Mouse (Mus musculus): ENCODE data around the gene Cdhr4. TPM values are rescaled to one million over a fixed set of nuclear protein-coding genes. Genes with fewer than 3 reads are reported as not detected.

Cdhr4 gene
- polyA plus RNA-seq, 1 experiment from 2014 or later = 2.6 TPM

DNA sequence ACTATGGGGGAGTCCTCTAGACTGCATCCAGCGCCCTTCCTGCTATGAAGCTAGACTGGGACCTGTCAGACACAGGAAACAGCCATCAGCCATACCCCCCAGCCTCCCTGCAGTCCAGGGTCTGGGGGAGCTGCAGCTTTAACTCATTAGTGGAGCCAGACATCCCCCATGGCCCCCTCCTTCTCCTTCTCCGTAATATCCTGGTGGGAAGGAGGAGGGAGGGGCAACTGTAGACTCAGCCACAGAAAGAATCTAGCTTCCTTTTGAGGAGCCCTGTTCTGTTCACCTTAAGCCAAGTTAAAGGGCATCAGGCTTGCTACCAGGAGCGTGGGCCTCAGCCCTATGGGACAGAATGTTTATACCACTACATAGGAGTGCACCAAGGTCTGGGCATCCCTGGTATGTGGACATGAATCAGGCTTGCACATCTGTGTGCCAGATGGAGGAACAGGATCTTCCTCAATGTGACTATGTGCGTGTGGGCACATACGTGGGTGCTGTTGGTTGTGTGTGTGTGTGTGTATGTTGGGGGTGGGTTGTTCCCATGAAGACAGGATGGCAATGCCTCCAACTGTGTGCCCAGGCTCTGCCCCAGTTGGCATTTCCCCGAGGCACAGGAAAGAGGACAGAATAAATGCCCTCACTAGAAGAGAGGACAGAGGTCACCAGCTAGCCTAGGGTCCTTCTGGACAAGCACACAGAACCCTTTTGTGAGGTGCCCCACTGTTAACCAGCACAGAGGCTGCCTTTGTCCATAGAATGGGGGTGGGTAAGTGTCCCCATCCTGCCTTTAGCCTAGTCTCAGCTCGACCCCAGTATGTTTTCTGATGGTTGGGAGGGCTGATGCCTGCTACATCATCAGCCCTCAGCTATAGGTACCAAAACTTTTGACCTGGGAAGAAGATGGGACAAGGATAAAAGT lies 10.4 kb upstream of the Cdhr4 start:
- Histone ChIP-seq H3K4me3 (no peak overlapping the region), H3K9me3 (no peaks in the 10 kb centered on the region), H3K27me3 (peaks cover 32% of the 10 kb centered on the region), H3K4me1 (replicated peaks) (peaks cover 45% of the 10 kb centered on the region), H3K4me2 (peak overlapping the region; percentile 87), H3K9ac (peak overlapping the region; percentile 46; the same call in 1 of the 2 replicates), H3K27ac (peak overlapping the region; percentile 89), H3K36me3 (no peaks in the 10 kb centered on the region)
- WGBS = 60% methylated on average over 7 of the region's 7 CpGs
- no peak for ATAC-seq (ENCODE audit: low FRiP score)

DNA sequence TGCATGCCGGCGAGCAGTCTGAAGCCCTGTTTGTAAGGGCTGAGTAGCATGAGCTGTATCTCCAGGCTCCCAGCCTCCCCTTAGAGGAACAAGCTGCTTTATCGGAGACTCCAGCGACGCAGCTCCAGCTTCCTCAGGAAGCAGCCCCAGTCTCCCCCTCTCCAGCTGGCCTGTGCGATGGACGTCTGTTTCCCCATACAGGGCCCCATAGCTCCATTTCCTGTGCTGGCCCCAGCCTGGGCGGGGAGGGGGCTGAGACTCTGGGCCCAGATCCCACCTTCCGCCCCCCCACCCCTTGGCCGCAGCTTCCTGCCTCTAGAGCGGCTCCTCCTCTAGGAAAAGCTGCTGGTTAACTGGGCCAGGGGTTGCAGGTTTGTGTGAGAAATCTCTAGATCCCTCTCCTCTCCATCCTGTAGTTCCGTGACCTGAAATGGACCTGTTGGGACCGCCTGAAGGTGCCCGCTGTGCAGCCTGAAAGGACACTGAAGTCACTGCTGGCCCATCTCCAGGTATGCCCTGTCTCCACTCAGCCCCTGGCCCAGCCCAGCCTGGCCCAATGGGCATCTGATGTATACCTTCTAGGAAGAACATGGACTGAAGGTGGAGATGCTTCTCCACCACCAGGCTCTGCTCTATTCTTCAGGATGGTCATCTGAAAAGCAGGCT lies 9.5 kb upstream of the Cdhr4 start, which contains the start of gene Gm20661:
Gene Gm20661, plus strand, starts transcription at position 378 of the 666 bp plus-strand sequence.
- peak within 1 kb of the TSS; percentile 46 for H3K9ac ChIP-seq
- H3K27ac ChIP-seq = peak within 1 kb of the TSS; percentile 89
- H3K36me3 ChIP-seq = no peaks in the 10 kb centered on the region
- WGBS = 59% methylated on average over 14 of the region's 14 CpGs
- peaks cover 35% of the 10 kb centered on the region for H3K27me3 ChIP-seq
- no peaks in the 10 kb centered on the region for H3K9me3 ChIP-seq
- H3K4me2 ChIP-seq = peak within 1 kb of the TSS; percentile 87
- ATAC-seq (ENCODE audit: low FRiP score) = no peak
- peak within 1 kb of the TSS; percentile 64 for H3K4me3 ChIP-seq
- H3K4me1 ChIP-seq (replicated peaks) = peaks cover 45% of the 10 kb centered on the region

DNA sequence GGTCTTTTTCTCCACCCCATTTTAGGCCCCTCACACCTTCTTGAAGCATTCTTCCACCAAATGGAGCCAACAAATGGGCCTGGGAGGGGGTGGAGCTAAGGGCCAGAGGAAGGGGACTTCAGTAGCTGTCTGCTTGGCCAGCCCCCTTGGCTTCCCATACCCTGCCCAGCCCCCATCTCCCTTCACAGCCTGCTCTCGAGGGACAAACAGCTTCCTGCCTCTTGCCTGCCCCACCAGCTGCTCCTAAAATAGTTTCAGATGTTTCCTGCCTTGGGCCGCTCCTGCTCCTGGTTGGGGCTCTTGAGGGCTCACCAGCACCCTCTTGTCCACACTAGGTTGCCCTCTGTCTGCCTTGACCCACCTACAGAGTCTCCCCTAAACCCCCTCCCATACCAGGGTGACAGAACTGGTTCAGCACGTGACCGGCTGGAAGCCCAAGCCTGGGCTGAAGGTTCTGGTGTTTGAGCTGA lies 8.8 kb upstream of the Cdhr4 start:
- ATAC-seq (ENCODE audit: low FRiP score) = no peak
- Histone ChIP-seq H3K27me3 (peaks cover 35% of the 10 kb centered on the region), H3K4me3 (peak overlapping the region; percentile 17), H3K36me3 (no peaks in the 10 kb centered on the region), H3K4me1 (replicated peaks) (peaks cover 45% of the 10 kb centered on the region), H3K9me3 (no peaks in the 10 kb centered on the region), H3K27ac (peak overlapping the region; percentile 89), H3K4me2 (peak overlapping the region; percentile 87), H3K9ac (peak overlapping the region; percentile 46; the same call in 1 of the 2 replicates)
- 46% methylated on average over 4 of the region's 4 CpGs for WGBS

DNA sequence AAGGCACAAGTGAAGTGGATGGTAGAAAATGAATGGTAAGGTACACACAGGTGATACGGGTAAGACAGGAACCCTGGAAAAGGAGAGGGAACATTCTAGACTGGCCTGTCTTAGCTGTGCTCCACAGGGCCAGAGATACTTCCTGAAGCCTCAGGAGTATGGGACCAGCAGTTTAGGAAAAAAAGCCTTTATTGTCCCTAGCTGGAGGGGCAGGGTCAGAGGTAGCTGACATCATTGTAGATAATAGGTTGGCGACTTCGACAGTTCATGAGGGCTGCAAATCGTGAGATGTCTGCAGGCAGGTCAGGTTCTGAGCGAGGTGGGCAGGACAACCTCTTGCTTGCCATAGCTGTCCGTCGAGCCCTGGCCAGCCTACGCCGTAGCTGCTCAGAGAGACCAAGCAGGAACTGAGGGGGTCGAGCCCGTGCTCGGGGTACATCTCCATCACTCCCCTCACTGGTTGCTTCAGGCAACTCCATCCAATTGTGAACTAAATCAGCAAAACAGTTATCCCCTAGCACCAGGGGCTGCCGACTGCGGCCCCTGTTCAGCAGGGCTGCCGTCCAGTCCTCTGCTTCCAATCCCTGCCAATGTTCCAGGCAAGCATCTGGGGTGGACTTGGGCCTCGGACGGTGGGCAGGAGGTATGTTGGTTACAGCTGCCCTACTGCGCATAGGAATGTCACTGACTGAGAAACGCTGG lies 8.1 kb upstream of the Cdhr4 start:
- 73% methylated on average over 19 of the region's 19 CpGs for WGBS
- ATAC-seq (ENCODE audit: low FRiP score) = no peak
- H3K4me3 ChIP-seq = peak overlapping the region; percentile 64
- H3K27ac ChIP-seq = peak overlapping the region; percentile 89
- peak overlapping the region; percentile 76 for H3K9ac ChIP-seq
- H3K4me2 ChIP-seq = peak overlapping the region; percentile 87
- H3K36me3 ChIP-seq = no peaks in the 10 kb centered on the region
- H3K27me3 ChIP-seq = peaks cover 35% of the 10 kb centered on the region
- peaks cover 45% of the 10 kb centered on the region for H3K4me1 ChIP-seq (replicated peaks)
- H3K9me3 ChIP-seq = no peaks in the 10 kb centered on the region

DNA sequence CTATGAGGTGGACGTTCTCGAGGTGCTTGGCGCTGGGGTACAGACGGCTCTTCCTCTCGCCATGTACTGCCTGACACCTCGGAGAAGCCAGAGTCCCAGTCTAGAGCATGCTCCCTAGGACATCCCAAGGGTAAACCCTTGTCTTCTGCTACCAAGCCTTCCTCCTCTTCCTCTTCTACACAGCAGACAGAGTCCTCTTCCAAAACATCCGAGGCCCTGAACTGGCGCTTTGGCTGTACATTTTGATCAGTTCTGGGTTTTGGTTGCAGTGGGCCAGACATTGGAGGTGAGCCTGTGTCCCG lies 7.6 kb upstream of the Cdhr4 start:
- Histone ChIP-seq H3K27ac (peak overlapping the region; percentile 89), H3K4me3 (peak overlapping the region; percentile 64), H3K9ac (peak overlapping the region; percentile 76), H3K4me2 (peak overlapping the region; percentile 87), H3K36me3 (no peaks in the 10 kb centered on the region), H3K9me3 (no peaks in the 10 kb centered on the region), H3K27me3 (peaks cover 35% of the 10 kb centered on the region), H3K4me1 (replicated peaks) (peaks cover 45% of the 10 kb centered on the region)
- WGBS = 64% methylated on average over 9 of the region's 9 CpGs
- no peak for ATAC-seq (ENCODE audit: low FRiP score)

DNA sequence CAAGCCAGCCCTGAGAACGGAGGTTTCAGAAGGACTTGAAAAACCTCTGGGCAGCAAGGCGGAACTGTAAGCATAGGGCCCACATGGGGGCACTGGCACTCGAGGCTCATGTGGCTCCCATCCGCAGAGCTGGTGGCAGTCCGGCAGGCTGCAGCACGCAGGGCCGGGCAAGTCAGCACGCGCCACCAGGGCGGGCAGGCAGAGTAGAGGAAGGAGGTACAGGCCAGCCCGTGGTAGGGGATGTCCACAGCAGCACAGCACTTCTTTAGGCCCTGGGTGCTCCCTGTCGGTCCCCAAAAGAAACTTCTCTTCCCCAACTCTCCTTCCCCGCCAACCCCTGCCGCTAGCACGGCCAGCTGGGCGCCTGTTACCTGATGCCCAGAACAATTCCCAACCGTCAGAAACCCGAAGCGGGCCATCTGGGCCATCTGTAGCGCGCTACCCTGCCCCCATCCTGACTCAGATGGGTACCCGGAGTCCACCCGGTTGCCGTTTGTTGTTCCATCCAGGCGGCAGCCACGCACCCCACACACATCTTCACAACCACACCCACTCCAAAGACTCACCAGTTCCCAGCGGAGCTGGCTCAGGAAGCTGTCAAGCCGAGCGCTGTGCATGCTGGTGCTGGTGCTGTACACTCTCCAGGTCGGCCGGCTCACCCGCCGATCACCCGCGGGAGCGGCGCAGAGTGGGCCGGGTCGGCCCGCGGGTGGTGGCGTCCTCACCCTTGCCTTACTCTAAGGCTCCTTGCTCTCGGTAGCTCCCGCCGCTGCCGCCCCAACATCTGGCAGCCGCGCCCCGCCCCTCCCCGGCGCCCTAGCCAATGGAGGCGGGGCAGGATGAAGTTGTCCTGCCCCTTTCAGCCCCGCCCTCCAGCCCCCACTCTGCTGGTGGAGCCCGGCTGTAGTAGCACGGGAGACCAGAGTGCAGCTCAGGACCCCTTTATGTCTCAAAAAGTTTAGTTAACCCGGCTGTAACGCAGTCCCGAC lies 6.9 kb upstream of the Cdhr4 start, which contains the start of gene Inka1:
Gene Inka1, minus strand, starts transcription at position 749 of the 989 bp plus-strand sequence.
- peak within 1 kb of the TSS; percentile 87 for H3K4me2 ChIP-seq
- peak; percentile 79 for ATAC-seq (ENCODE audit: low FRiP score)
- H3K27me3 ChIP-seq = peaks cover 35% of the 10 kb centered on the region
- peak within 1 kb of the TSS; percentile 89 for H3K27ac ChIP-seq
- H3K4me3 ChIP-seq = peak within 1 kb of the TSS; percentile 64
- no peaks in the 10 kb centered on the region for H3K9me3 ChIP-seq
- no peaks in the 10 kb centered on the region for H3K36me3 ChIP-seq
- peak within 1 kb of the TSS; percentile 76 for H3K9ac ChIP-seq
- WGBS = under 1% methylated on average over 57 of the region's 58 CpGs
- peaks cover 45% of the 10 kb centered on the region for H3K4me1 ChIP-seq (replicated peaks)

DNA sequence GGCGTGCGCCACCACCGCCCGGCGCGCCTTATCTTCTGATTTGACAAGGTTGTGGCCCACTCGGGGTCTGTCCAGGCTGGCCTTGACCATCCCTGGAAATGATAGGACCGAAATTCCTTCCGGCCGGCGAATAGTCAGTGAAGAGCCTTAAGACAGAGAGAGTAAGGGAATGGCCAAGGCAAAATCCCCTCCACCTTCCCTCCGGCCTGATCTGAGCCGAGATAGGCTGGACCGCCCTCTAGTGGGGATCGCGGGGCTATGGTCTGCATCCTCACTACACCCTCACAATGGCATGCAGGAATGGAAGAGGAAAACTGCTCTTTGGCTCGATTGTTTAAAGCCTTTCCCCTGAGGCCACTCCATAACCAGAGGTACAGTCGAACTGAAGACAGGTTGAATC lies 5.9 kb upstream of the Cdhr4 start:
- WGBS = 7% methylated on average over 18 of the region's 18 CpGs

DNA sequence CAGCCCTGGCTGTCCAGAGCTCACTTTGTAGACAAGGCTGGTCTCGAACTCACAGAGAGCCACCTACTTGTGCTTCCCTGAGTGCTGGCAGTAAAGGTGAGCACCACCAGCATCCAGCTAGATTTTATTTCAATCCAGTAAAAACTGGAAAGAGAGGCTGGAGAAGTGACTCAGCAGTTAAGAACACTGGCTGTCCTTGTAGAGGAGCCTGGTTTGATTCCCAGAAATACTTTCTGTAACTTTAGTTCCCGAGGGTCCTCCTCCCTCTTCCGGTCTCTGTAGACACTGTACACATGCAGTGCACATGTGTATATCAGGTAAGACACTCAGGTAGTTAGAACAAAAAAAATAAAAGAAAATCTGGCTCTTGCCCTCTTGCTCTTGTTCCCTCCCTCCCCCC lies 4.3 kb upstream of the Cdhr4 start:
- no peak for ATAC-seq (ENCODE audit: low FRiP score)
- Histone ChIP-seq H3K9ac (no peak overlapping the region), H3K27me3 (peaks cover 28% of the 10 kb centered on the region), H3K36me3 (no peaks in the 10 kb centered on the region), H3K27ac (no peak overlapping the region), H3K4me3 (no peak overlapping the region), H3K4me2 (no peak overlapping the region), H3K9me3 (no peaks in the 10 kb centered on the region), H3K4me1 (replicated peaks) (peaks cover 26% of the 10 kb centered on the region)
- WGBS = 88% methylated on average over 3 of the region's 3 CpGs

More for the DNA sequence above, 5.9 kb upstream of the Cdhr4 start:
- peak; percentile 64 for ATAC-seq (ENCODE audit: low FRiP score)
- H3K4me3 ChIP-seq = peak overlapping the region; percentile 64
- H3K36me3 ChIP-seq = no peaks in the 10 kb centered on the region
- peaks cover 41% of the 10 kb centered on the region for H3K4me1 ChIP-seq (replicated peaks)
- H3K27me3 ChIP-seq = peaks cover 35% of the 10 kb centered on the region
- no peaks in the 10 kb centered on the region for H3K9me3 ChIP-seq
- peak overlapping the region; percentile 87 for H3K4me2 ChIP-seq
- peak overlapping the region; percentile 4; the same call in 1 of the 2 replicates for H3K27ac ChIP-seq
- H3K9ac ChIP-seq = peak overlapping the region; percentile 19; the same call in 1 of the 2 replicates

DNA sequence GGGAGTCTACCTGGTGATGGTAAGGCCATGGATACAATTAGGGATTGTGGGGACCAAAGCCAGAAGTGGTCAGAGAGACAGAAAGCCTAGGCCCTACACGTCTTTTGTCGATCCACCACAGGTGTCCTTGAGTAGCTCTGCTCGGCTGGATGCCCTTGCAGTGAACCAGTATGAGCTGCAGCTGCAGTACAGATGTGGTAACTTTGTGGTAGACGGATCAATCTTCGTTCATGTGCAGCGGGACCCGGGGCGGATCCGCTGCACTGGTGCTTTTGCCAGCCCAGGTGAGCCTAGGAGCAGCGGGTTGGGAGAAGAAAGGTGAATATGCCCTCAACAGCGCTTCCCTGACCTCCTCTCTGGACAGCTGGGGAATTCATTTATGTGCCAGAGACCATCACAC lies 716 bp downstream of the Cdhr4 start:
- Histone ChIP-seq H3K4me1 (replicated peaks) (no peaks in the 10 kb centered on the region), H3K9me3 (no peaks in the 10 kb centered on the region), H3K4me2 (no peak overlapping the region), H3K9ac (no peak overlapping the region), H3K4me3 (no peak overlapping the region), H3K27me3 (no peaks in the 10 kb centered on the region), H3K36me3 (no peaks in the 10 kb centered on the region), H3K27ac (no peak overlapping the region)
- 85% methylated on average over 11 of the region's 11 CpGs for WGBS
- ATAC-seq (ENCODE audit: low FRiP score) = no peak

DNA sequence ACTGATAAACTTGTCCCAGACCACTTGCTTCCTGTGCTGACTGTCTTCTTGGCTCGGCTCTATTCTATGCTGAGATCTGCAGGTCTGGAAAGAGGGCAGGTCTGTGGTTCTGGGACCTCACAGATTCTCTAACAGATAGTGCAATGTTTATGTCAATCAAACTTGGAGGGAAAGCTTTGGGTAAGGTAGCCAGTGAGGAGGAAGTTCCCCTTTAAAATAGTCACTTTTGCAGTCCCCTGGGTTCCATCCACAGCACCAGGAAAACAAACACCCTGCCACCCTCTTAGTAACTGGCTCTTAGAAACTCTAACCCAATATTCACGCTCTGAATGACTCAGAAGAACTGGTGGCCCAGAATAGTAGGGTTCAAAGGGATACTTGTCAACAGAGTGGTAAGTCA lies 2.2 kb downstream of the Cdhr4 start:
- Histone ChIP-seq H3K9me3 (no peaks in the 10 kb centered on the region), H3K4me1 (replicated peaks) (no peaks in the 10 kb centered on the region), H3K27me3 (0 out of 2 replicates have a peak, but pooled peaks cover 3% of the 10 kb centered on the region), H3K27ac (no peak overlapping the region), H3K9ac (no peak overlapping the region), H3K4me2 (no peak overlapping the region), H3K36me3 (no peaks in the 10 kb centered on the region), H3K4me3 (no peak overlapping the region)
- 75% methylated on average over 2 of the region's 2 CpGs for WGBS
- no peak for ATAC-seq (ENCODE audit: low FRiP score)

DNA sequence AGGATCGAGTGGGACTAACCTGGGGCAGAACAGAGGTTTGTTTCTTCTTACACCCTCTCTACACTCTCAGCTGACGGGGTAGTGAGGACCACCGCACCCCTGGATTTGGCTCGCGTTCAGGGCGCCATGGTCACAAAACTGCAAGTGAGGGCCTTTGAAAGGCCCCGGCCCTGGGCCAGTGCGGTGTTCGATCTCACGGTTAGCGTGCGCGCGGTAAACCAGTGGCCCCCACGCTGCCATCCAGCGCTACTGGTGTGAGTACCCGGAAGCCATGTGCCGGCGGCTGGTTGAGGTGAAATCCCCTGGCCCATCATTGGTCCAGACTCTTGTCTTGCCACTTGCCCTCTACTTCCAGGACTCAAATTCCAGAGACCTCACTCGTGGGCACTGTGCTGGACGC lies 3.2 kb downstream of the Cdhr4 start:
- H3K4me3 ChIP-seq = no peak overlapping the region
- no peaks in the 10 kb centered on the region for H3K36me3 ChIP-seq
- no peak for ATAC-seq (ENCODE audit: low FRiP score)
- H3K27me3 ChIP-seq = 0 out of 2 replicates have a peak, but pooled peaks cover 7% of the 10 kb centered on the region
- WGBS = 94% methylated on average over 21 of the region's 21 CpGs
- no peak overlapping the region for H3K4me2 ChIP-seq
- H3K4me1 ChIP-seq (replicated peaks) = no peaks in the 10 kb centered on the region
- no peak overlapping the region for H3K27ac ChIP-seq
- H3K9ac ChIP-seq = no peak overlapping the region
- H3K9me3 ChIP-seq = no peaks in the 10 kb centered on the region
